Mouse (Mus musculus): ENCODE data around the gene Zmiz1.

Zmiz1 gene

DNA sequence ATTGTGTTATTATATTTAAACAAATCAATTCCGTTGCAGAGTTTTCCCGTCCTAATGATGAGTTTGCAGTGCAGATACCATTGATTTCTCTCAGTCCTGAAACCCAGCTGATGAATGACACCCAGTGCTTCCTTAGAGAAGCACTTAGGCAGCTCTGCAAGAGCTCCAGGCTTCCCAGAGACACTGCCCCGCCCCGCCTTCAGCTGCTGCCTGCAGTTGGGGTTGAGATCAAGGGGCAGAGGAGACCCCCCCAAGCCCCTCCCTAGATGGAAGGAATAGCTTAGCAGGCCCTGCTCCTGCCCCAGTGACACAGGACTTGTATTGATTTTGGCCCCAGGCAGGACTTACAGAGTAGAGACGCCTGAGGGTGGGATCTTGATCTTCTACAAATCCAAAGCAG is 53.0 kb downstream of the Zmiz1 start:
- in situ Hi-C loops (cut with MboI) = no loop called here

DNA sequence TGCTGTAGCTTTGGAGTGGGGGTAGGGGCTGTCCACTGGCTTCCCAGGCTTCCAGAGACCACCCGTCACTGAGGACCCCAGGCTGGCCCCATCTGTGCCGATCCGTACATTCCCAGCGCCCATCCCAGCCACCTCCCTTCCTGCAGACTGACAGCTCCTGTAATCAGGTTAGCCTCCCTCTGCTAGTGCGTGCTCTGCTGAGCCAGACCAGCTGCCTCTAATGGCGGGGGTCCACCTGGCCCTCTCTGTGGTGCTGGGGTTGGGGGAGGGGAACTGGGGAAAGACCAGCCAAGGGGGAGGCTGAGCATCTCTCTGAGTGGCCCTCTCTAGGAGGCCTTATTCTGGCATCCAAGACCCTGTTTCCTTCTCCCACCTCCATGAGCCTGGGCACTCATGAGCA is 53.8 kb downstream of the Zmiz1 start:
- in situ Hi-C loops (cut with MboI) = no loop called here

DNA sequence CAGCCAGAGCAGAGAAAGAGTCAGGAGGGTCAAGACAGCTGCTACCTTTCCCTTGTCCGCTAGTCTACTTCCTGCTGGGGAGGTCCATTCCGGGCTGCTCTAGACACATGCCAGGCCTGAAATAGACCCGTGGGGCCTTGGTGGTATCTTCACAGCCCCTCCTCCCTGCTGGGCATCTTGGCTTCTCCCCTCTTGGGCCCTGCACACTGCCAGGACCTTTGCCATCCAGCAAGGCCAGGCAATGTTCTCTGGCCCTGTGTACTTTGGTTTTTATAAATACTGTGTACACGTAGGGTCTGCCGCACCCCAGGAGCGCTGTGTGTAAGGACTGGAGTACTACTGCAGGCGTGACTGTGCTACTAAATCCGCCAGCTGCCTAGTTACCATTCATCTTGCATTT is 54.5 kb downstream of the Zmiz1 start:
- in situ Hi-C loops (cut with MboI) = no loop called here

DNA sequence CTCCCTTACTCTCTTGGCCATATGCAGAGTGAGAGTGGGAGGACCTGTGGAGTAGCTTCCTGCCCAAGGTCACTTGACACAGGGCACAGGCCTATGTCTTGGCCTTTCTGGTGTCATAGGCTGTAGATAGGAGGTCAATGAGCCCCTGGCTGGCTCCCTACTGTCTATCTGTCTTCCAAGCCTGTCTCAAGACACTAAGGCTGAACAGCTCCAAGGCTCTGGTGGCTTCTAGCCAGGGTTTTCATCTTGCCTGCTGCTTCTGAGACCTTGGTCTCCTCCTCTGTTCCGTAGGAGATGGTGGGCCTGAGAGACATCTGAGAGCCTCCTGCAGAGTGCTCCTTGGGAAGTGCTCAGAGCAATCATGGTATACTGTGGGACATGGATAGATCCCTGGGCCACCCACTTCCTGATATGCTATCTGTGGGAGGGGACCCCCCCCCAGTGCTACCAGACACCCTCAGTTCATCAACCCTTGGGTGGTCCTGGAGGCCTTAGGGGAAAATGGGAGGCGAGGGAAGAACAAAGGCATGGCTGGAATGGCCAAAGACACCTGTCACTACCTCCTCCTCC is 56.0 kb downstream of the Zmiz1 start:
- in situ Hi-C loops (cut with MboI) = no loop called here

DNA sequence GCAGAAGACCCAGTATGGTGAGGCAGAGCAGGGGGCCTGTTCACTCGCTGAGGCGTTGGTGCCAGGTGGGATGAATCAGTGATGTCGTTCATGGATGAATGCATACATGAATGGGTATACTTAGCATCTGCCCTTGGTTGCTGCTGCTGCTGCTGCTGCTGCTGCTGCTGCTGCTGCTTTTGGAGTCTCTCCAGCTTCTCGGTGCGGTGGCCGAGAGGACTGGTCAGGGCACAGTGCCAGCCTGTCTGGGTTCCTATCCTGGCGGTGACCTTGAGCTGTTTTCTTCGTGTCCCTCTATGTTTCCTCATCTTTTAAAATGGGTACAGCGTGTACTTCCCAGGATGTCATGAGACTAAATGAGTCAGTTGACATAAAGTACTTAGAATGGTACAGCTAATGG is 56.9 kb downstream of the Zmiz1 start:
- in situ Hi-C loops (cut with MboI) = no loop called here

DNA sequence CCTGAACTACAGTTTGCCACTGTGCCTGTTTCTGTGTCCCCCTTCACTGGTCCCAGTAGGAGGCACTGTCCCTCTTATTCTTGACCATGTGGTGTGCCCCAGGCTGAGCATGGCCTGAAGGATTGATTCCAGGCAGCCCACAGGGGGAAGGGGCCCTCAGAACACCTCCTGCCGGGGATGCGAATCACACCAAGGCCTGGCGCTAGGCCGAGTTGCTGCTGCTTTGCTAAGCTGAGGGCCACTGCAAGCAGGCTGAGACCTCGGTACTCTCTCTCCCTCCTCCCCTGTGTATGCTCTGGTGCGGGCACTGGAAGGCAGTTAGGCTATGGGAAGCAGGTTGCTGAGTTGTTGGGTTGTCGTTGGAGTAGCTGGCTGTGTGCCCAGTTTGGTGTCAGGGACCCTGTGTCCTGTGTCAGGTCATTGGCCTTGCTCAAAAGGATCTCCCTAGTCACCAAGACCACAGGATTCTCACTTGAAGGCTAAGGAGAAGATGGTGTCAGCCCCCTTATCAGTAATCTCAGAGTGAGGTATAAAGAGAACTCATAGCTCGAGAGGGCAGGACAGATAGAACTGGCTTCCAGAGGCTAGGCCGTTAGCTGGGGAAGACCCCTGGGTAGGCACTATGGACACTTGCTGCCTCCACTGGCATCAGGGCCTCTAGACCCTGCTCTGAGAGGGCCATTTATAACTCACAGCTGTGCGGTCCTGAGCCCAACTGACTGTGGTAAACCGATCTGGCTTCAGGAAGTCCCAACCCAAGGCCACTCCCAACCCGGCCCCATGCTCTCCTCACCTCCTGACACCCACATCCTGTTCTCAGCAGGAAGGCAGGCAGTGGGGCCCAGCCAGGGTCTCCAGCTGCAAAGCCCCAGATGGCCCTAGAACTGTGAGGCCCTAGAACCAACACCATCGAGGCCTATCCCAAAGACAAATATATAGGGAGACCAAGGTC is 57.9 kb downstream of the Zmiz1 start:
- in situ Hi-C loops (cut with MboI) = no loop called here

DNA sequence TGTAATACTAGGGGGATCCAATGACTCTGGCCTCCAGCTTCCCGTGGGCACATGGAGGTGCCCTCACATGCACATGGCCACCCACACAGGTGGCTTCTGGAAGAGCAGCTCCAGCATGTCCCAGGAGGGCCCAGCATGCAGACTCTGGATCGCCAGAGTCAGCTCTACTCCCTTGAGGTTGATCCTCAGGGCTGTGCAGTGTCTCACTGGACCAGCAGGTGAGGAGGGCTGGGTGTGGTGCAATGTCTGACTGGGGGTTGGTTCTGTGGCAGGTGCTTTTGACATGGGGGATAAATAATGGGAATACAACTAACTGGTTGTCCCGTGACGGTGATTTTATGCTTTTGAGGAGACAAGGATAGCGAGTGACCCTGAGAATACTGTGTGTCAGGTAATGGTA is 59.7 kb downstream of the Zmiz1 start:
- in situ Hi-C loops (cut with MboI) = no loop called here

DNA sequence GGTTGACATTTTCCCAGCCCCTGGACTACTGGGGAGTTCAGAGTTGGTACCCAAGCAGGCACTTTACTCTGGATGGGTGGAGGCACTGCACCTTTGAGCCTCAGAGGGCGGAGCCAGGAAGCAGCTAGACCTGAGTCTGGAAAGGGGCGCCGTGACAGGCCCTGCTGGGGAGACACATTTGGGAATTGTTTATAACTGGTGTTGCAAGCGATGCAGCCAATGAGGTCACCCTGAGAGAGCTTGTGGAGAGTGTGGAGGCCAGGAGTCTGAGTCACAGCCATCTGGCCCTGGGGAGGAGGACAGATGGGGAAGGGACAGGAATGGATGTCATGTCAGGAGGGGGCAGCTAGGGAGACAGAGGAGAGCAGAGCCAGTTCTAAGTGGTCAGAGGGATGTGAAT is 60.7 kb downstream of the Zmiz1 start:
- in situ Hi-C loops (cut with MboI) = no loop called here

DNA sequence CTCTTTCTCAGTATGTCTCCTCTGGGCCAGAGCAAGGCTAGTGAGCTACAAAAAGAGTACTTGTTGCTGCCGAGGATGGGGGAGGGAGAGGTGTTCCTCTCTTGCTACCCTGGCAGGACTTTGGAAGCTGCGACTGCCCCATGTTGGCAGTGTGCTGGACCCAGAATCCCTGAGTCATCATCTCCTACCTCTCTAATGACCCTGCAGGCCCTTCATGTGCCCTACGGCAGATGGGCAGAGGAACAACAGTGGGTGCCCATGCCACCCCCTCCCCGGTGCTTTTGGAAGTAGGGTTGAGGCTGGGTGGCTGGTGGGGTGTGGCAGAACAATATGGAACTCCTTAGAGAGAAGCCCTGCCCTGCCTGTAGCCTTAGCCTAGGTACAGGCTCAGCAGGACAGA is 61.6 kb downstream of the Zmiz1 start:
- in situ Hi-C loops (cut with MboI) = no loop called here

DNA sequence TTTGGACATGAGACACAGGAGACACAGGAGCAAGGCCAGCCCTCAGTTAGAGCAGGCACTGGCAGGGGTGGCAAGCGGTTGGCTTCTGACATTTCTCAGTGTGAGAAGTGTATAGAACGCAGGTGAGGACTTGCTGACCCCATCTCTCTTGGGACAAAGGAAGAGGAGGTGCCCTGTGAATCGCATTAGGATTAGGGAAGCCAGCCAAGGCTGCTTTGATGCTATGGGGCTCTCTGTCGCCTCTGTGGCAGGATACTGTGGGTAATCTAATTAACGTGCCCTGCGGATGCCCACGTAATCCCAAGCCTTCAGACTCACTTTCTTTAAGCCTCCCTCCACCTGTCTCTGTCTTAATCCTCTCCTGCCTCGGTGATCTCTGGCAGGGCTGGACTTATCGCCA is 62.0 kb downstream of the Zmiz1 start:
- in situ Hi-C loops (cut with MboI) = no loop called here

DNA sequence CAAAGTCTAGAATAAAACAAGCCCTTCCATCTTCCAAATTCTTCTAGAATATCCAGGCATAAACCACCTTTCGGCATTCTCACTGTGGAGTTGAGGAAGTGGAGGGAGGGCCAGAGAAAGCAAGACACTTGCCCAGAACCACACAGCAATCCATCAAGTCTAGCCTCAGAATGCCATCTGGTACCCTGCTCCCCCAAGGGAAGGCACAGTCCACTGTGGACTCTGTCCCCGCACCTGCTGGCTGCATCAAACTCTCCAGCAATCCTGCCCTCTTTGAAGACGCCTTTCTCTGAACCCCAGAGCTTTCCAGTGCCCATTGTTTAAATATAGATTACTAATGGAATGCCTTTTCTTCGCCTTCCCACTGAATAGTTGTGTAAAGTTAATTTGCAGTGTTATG is 62.5 kb downstream of the Zmiz1 start:
- in situ Hi-C loops (cut with MboI) = no loop called here

DNA sequence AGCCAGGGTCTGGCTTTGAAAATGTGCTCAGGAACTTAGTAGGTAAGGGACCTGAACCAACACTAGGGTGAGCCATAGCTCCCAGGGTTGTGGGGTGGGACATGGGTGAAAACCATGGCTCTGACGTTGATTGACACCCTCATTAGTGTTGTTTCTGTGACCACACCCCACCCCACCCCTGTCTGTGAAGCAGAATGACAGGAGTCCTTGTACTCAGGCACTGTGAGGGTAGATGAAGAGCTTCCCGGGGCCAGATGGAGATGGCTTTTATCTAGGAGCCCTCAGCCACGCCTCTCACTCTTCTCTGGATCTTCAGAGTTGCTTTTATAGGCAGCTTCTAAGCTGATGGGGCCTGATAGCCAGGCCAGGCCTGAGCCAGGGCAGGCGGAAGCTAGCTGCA is 63.4 kb downstream of the Zmiz1 start:
- in situ Hi-C loops (cut with MboI) = no loop called here

DNA sequence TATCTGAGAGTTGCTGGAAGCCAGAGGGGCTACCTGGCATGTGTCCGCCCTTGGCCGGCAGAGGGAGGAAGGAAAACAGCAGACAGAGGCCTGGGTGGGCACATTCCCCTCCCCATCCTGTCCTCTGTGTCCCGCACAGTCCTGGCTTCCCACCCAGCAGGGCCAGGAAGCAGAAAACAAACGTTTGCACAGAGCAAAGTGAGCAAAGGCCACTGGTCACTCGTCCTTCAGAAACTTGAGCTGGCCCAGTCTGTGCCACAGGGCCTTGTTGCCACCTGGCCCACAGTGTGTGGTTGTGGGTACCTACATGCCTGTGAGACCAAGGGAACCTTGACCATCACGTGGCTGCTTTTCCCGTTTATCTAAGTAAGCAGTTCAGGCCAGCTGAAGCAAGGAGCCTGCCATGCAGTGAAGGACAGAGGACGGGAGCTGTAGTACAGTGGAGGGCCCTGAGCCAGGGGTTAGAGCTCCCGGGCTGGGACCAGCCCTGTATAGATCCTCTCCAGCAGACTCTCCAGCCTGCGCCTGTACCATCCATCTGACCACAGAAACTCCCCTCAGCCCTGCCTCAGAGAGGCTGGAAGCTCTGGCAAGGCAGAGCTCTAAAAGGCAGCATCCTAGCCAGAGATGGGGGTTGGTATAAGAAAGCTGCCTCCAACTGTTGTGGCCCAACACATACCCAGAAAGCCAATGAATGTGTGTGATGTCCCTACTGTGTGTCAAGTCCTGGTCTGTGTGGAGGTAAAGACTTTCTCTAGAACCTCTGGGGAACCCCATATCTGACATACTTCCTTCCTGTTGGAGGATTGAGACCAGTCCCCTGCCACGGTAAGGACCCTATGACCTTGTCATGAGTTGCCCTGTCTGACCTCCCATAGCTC is 64.5 kb downstream of the Zmiz1 start:
- in situ Hi-C loops (cut with MboI) = no loop called here

DNA sequence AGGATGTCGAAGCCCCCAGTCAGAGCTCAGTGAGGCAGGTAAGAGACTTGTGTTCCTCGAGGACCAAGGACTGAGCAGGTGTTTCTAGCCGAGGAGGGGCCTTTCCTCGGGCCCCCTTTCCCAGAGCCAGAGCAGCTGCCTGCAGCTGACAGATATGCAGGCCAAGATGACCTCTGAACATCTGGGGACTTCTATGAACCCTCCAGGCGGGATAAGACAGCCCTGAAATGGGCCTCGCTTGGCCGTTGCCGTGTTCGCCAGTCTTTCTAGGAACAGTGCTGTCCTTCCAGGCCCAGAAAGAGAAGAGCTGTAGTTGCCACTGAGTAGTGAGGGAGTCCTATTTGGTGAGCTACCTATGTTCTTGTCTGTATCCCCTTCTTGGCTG is 65.1 kb downstream of the Zmiz1 start:
- in situ Hi-C loops (cut with MboI) = no loop called here

DNA sequence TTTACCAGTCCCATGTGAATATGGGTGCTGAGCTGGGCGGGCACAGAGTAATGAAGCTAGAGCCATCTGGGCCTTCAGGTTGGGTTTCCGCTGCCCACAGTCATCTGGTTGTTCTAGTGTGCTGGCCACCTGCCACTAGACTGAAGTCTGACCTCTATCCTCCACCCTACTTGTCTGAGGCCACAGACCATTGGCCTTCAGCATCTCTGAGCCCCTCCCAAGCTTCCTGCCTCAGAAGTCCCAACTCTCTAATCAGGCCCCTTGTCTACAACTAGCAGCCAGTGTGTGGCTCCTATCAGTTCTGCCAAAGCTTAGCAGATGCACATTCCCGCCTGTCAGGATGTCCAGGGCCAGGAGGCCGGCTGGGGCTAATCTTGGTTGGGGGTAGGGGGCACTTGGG is 65.9 kb downstream of the Zmiz1 start:
- in situ Hi-C loops (cut with MboI) = no loop called here

DNA sequence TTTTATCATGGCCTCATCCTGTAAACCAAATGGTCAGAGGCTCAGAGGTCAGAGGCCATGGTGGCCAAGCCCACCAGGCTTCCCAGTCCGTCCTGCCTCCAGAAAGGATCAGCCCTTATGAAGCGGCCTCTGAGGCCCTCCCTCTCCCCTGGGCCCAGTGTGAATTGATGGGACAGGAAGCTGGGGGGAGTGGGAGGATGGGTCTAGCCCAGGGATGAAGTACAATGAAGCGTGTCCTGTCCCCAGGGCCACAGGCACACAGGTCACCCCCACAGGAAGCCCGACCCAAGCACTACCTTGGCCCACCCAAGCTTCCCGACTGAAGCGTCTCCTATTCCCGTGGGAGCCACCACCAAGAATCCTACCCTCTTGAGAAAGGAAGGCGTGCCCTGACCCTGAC is 66.7 kb downstream of the Zmiz1 start:
- in situ Hi-C loops (cut with MboI) = no loop called here

DNA sequence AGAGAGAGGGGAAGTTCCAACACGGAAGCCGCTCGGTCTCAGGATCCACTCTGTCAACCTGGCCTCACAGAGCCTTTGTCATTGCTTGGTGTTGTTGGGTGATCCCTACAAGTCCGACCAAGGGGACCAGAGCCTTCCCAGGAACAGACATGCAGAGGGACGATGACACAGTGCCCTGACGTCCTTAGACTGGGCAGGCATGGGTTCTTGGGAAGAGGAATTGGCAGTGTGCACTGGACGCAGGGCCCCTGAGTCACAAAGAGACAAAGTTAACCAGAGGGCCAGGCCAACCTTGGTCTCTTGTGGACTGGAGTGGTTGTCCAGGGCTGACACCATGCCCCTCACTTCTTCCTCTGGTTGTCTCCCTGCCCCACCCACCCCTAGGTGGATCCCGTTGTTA is 67.9 kb downstream of the Zmiz1 start:
- in situ Hi-C loops (cut with MboI) = no loop called here

DNA sequence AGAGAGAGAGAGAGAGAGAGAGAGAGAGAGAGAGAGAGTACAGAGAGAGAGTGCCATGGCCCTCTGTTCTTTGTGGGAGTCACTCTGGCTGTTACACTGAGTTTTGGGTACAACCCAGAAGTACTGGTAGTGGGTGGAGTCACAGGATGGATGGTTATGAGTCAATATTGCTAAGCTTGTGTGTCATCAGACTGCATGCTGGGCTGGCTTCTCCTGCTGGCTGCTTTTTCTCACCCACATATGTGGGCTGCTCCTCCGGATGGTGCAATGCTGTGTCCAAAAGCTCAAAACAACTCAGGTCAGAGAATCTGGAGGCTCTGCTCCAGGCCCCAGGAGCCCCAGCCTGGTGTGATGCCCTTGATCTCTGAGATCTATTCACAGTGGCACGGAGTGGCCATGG is 68.3 kb downstream of the Zmiz1 start:
- in situ Hi-C loops (cut with MboI) = no loop called here

DNA sequence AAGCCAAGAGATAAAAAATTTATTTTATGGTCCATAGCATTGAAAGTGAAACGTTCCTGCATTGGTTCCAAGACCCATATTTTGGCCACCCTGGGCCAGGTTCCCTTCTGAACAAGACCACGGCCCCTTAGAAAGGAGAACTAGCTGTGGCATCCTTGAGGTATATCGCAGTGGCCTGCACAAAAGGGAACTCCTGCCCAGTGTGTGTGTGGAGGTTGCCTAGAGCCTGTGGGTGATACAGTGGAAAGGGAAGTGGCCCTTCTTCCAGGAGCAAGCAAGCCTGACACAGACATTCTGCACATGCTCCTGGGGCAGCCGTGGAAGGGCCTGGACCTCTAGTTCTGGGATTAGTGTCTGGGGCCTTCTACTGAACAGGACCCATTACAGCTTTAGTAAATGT is 71.4 kb downstream of the Zmiz1 start:
- in situ Hi-C loops (cut with MboI) = no loop called here

DNA sequence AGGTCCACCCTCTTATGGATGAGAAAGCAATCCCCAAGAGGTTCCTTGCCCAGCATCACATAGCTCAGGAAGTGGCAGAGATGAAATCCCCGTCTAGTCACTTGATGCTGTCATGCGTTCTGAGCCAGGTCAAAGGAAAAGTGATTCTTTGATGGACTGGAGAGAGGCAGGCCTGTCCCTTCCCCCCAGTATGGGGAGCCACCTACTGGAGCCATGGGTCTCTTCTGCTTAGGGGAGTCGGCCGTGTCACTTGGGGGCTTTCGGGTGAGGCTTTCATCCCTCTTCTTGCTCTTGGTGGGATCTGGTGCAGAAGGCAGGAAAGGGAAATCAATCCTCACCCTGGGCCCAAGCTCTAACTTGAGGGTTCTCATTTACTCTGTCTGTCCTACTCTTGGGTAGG is 71.8 kb downstream of the Zmiz1 start:
- in situ Hi-C loops (cut with MboI) = no loop called here

DNA sequence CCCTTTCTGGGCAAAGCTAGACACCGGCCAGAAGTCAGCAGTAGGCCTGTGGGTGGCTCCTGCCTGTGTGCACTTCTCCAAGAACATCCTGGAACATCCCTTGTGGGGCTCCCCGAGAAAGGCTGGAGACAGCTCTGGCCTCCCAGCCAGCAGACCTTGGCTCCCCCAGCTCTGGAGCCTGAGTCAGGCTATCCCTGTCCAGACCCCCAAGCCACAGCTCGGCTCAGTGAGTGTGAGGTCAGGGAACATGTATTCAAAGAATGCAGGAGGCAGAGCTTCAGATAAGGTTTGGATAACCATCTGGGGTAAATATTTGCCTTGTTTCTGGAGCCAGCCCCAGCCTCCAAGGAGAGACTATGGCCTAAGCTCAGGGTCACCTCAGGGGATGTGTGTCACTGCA is 74.0 kb downstream of the Zmiz1 start:
- in situ Hi-C loops (cut with MboI) = no loop called here

DNA sequence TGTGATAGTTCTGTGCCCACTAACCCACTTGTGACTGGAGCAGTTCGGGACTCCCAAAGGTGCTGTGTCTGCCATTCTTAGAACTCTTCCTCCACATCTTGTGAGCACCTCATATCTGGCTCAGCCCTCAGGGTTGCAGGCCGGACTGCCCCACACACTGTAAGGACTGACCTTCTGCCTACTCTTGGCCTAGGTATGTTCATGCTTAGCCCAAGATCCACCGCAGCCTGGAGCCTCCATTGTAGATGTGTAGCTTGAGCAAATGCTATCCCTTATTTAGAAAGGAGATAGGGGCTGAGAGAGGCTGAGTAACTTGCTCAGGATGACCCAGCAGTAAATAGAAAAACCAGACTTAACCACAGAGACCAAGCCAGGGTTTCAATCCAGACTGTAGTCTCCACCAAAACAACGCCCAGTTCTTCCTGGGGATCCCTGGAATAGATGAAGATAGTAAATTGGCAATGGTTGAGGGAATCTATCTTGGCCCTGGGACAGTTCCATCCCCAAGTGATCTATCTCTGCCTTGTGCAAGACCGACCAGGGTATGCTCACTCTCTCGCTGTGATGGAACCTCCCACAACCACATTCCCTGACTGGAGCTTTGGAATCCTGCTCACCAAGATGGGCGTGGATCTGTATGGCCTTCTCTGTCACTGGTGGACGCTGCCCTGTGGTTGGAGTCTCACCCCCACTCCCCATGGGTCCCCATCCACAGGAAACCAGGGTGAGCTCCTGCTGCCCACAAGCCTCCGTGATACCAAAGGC is 74.8 kb downstream of the Zmiz1 start:
- in situ Hi-C loops (cut with MboI) = no loop called here

Data from mature B cell (primary cell).